Mouse (Mus musculus) kidney, embryonic 14.5 days (tissue): Measurements from ENCODE around the gene 1500009C09Rik. TPM values are rescaled to one million over a fixed set of nuclear protein-coding genes. Genes with fewer than 3 reads are reported as not detected.
A peak's percentile ranks its signal among the peaks of the same experiment; 100 is the strongest.

Experiments used
- ATAC-seq: fragments of 200-750 bp; cut with Nextera tagmentation; 2 replicates; pipeline ENCODE4 v1.8.0; 2017; ENCODE audit warnings: moderate number of reproducible peaks, mild to moderate bottlenecking, moderate TSS enrichment, moderate library complexity; ENCODE audit not compliant: low FRiP score, low TSS enrichment
- H3K27ac ChIP-seq: fragments of 300-500 bp; sonication (generic); 2 replicates; pipeline ENCODE4 v1.5.1; 2014; ENCODE audit warnings: low read depth, mild to moderate bottlenecking, low read length, moderate library complexity, mixed read lengths
- H3K27me3 ChIP-seq: fragments of 300-500 bp; sonication (generic); 2 replicates; pipeline ENCODE4 v1.6.1; 2014; ENCODE audit warnings: mild to moderate bottlenecking, low read length; ENCODE audit not compliant: control insufficient read depth, insufficient read depth
- H3K36me3 ChIP-seq: fragments of 300-500 bp; sonication (generic); 2 replicates; pipeline ENCODE4 v1.6.1; 2014; ENCODE audit warnings: low read length, mixed read lengths; ENCODE audit not compliant: control insufficient read depth, insufficient read depth
- H3K4me1 ChIP-seq: fragments of 300-500 bp; sonication (generic); 2 replicates; pipeline ENCODE4 v1.6.1; 2014; ENCODE audit warnings: low read length, mixed read lengths; ENCODE audit not compliant: control insufficient read depth, insufficient read depth
- H3K4me2 ChIP-seq: fragments of 300-500 bp; sonication (generic); replicated peaks from 2 replicates; pipeline ENCODE4 v1.6.1; 2014; ENCODE audit warnings: low read depth, mild to moderate bottlenecking, low read length
- H3K4me3 ChIP-seq: fragments of 300-500 bp; sonication (generic); 2 replicates; pipeline ENCODE4 v1.5.1; 2014; ENCODE audit warnings: mild to moderate bottlenecking, low read length
- H3K9ac ChIP-seq: fragments of 300-500 bp; sonication (generic); 2 replicates; pipeline ENCODE4 v1.6.1; 2014; ENCODE audit warnings: low read depth, mild to moderate bottlenecking, low read length, moderate library complexity
- H3K9me3 ChIP-seq: fragments of 300-500 bp; sonication (generic); 2 replicates; pipeline ENCODE4 v1.6.1; 2016; ENCODE audit warnings: low read length; ENCODE audit not compliant: control insufficient read depth
- WGBS: fragments of 180-500 bp; shearing (Covaris S2); extraction: QIAGEN DNeasy Blood & Tissue Kit; methylation state at CpG from one replicate; pipeline ENCODE4 v1.1.7; 2014; 5-methylcytosine and 5-hydroxymethylcytosine counted together
- polyA plus RNA-seq: library from polyadenylated mRNA; unstranded; fragments of >200 nt; fragmentation: Nextera tagmentation; extraction: Ambion mirVana; gene quantifications from 2 replicates; pipeline ENCODE4 v1.2.1, GENCODE M21; 2014

Gene 1500009C09Rik
- polyA plus RNA-seq, 1 experiment from 2014 or later: not detected

- Histone ChIP-seq H3K27me3 (peaks cover 50% of the 10 kb centered on the region), H3K9me3 (no peaks in the 10 kb centered on the region), H3K4me2 (no peak overlapping the region), H3K27ac (no peak overlapping the region), H3K36me3 (no peaks in the 10 kb centered on the region), H3K4me1 (peaks cover 7% of the 10 kb centered on the region), H3K4me3 (no peak overlapping the region), H3K9ac (no peak overlapping the region)
- no peak for ATAC-seq
- 14% methylated on average over 7 of the region's 7 CpGs for WGBS
Measured at GRCm38 (mm10) chr15:82217039-82217438, 35.2 kb upstream of the 1500009C09Rik start.

GRCm38 (mm10) chr15:82217980-82218379 lies 34.2 kb upstream of the 1500009C09Rik start:
- no peak for ATAC-seq
- no peaks in the 10 kb centered on the region for H3K4me1 ChIP-seq
- H3K4me2 ChIP-seq: no peak overlapping the region
- no peak overlapping the region for H3K4me3 ChIP-seq
- peaks cover 46% of the 10 kb centered on the region for H3K27me3 ChIP-seq
- H3K9me3 ChIP-seq: no peaks in the 10 kb centered on the region
- H3K9ac ChIP-seq: no peak overlapping the region
- WGBS: 26% methylated on average over 9 of the region's 9 CpGs
- H3K27ac ChIP-seq: no peak overlapping the region
- no peaks in the 10 kb centered on the region for H3K36me3 ChIP-seq

GRCm38 (mm10) chr15:82218778-82219666 lies 33.2 kb upstream of the 1500009C09Rik start:
- WGBS: 69% methylated on average over 26 of the region's 26 CpGs
- peaks cover 46% of the 10 kb centered on the region for H3K27me3 ChIP-seq

GRCm38 (mm10) chr15:82220003-82220675 lies 32.1 kb upstream of the 1500009C09Rik start:
- Histone ChIP-seq H3K9ac (no peak overlapping the region), H3K4me1 (peaks cover 8% of the 10 kb centered on the region; the same call in 1 of the 2 replicates), H3K4me2 (no peak overlapping the region), H3K9me3 (no peaks in the 10 kb centered on the region), H3K27me3 (peaks cover 40% of the 10 kb centered on the region), H3K4me3 (no peak overlapping the region), H3K36me3 (no peaks in the 10 kb centered on the region), H3K27ac (no peak overlapping the region)
- WGBS: 76% methylated on average over 11 of the region's 12 CpGs
- no peak for ATAC-seq

More at GRCm38 (mm10) chr15:82218778-82219666, 33.2 kb upstream of the 1500009C09Rik start:
- ATAC-seq: no peak
- no peak overlapping the region for H3K27ac ChIP-seq
- no peak overlapping the region for H3K4me3 ChIP-seq
- H3K4me1 ChIP-seq: peaks cover 3% of the 10 kb centered on the region; the same call in 1 of the 2 replicates
- no peak overlapping the region for H3K4me2 ChIP-seq
- H3K9me3 ChIP-seq: no peaks in the 10 kb centered on the region
- no peak overlapping the region for H3K9ac ChIP-seq
- H3K36me3 ChIP-seq: no peaks in the 10 kb centered on the region

- H3K27me3 ChIP-seq: peaks cover 29% of the 10 kb centered on the region
- H3K27ac ChIP-seq: no peak overlapping the region
- H3K36me3 ChIP-seq: no peaks in the 10 kb centered on the region
- no peak overlapping the region for H3K4me2 ChIP-seq
- no peak overlapping the region for H3K4me3 ChIP-seq
- H3K9ac ChIP-seq: no peak overlapping the region
- H3K9me3 ChIP-seq: no peaks in the 10 kb centered on the region
- peaks cover 8% of the 10 kb centered on the region; the same call in 1 of the 2 replicates for H3K4me1 ChIP-seq
- ATAC-seq: no peak
- WGBS: 65% methylated on average over 14 of the region's 14 CpGs
Measured at GRCm38 (mm10) chr15:82221104-82221860, 30.9 kb upstream of the 1500009C09Rik start.

- Histone ChIP-seq H3K9me3 (no peaks in the 10 kb centered on the region), H3K27me3 (peaks cover 18% of the 10 kb centered on the region), H3K36me3 (no peaks in the 10 kb centered on the region), H3K4me1 (peaks cover 8% of the 10 kb centered on the region; the same call in 1 of the 2 replicates), H3K9ac (no peak overlapping the region), H3K4me3 (no peak overlapping the region), H3K4me2 (no peak overlapping the region), H3K27ac (no peak overlapping the region)
- ATAC-seq: no peak
- 38% methylated on average over 6 of the region's 7 CpGs for WGBS
Measured at GRCm38 (mm10) chr15:82223251-82223650, 28.9 kb upstream of the 1500009C09Rik start.

GRCm38 (mm10) chr15:82223657-82224601 lies 28.3 kb upstream of the 1500009C09Rik start, which contains the start of gene Tnfrsf13c:
Gene Tnfrsf13c, minus strand, starts transcription at chr15:82224369.
- peaks cover 8% of the 10 kb centered on the region; the same call in 1 of the 2 replicates for H3K4me1 ChIP-seq
- ATAC-seq: peak; percentile 28; the same call in 1 of the 2 replicates
- no peaks in the 10 kb centered on the region for H3K36me3 ChIP-seq
- H3K9ac ChIP-seq: 0 out of 2 replicates have a peak within 1 kb of the TSS, but pooled peaks have one; percentile 12
- peaks cover 18% of the 10 kb centered on the region for H3K27me3 ChIP-seq
- H3K4me2 ChIP-seq: peak within 1 kb of the TSS; percentile 55
- H3K9me3 ChIP-seq: no peaks in the 10 kb centered on the region
- 2% methylated on average over 43 of the region's 44 CpGs for WGBS
- H3K27ac ChIP-seq: no peak within 1 kb of the TSS
- H3K4me3 ChIP-seq: peak within 1 kb of the TSS; percentile 30
